Mouse (Mus musculus) CD8-positive naive resting alpha-beta T cell, adult 57 days (primary cell): ENCODE measurements around the gene Lrfn3. TPM values are rescaled to one million over a fixed set of nuclear protein-coding genes. Genes with fewer than 3 reads are reported as not detected.

ENCODE experiments used
- total RNA-seq: library from RNA; stranded (reverse); gene quantifications from one replicate; pipeline ENCODE4 v1.2.4, GENCODE M21; 2023

The Lrfn3 gene
- total RNA-seq: not detected

GRCm38 (mm10) chr7:30362652-30363343, at the start of gene Lrfn3:
TSS of gene Lrfn3 (minus strand) at chr7:30362772.

GRCm38 (mm10) chr7:30323795-30324194, 38.8 kb downstream of the Lrfn3 start, which contains the start of gene Sdhaf1:
TSS of gene Sdhaf1 (minus strand) at chr7:30323895.

GRCm38 (mm10) chr7:30321539-30322284, 40.9 kb downstream of the Lrfn3 start, which contains the start of gene E130208F15Rik:
TSS of gene E130208F15Rik (plus strand) at chr7:30321740.

GRCm38 (mm10) chr7:30314721-30315155, 47.8 kb downstream of the Lrfn3 start, which contains the start of gene Syne4:
TSS of gene Syne4 (plus strand) at chr7:30314807.

GRCm38 (mm10) chr7:30308076-30309005, 54.2 kb downstream of the Lrfn3 start, which contains the start of gene Alkbh6:
TSS of gene Alkbh6 (plus strand) at chr7:30308717.

Other genes starting within 250 kb of the Lrfn3 start
- 14.2 TPM for gene Zfp382, start 240.8 kb downstream of the Lrfn3 start, total RNA-seq
- gene Zfp146, start 193.0 kb downstream of the Lrfn3 start, total RNA-seq: 41.8 TPM
- gene Cox7a1, start 178.6 kb downstream of the Lrfn3 start, total RNA-seq: not detected
- 114 TPM for gene Capns1, start 164.0 kb downstream of the Lrfn3 start, total RNA-seq
- gene Polr2i, start 130.8 kb downstream of the Lrfn3 start, total RNA-seq: 27.1 TPM
- gene Tbcb, start 130.5 kb downstream of the Lrfn3 start, total RNA-seq: 22.8 TPM
- not detected for gene Ovol3, start 127.0 kb downstream of the Lrfn3 start, total RNA-seq
- 1.4 TPM for gene Thap8, start 82.7 kb downstream of the Lrfn3 start, total RNA-seq
- gene Wdr62, start 82.4 kb downstream of the Lrfn3 start, total RNA-seq: 5.0 TPM
- not detected for gene Clip3, start 71.0 kb downstream of the Lrfn3 start, total RNA-seq
- 39.5 TPM for gene Alkbh6, start 54.1 kb downstream of the Lrfn3 start, total RNA-seq
- gene Syne4, start 48.0 kb downstream of the Lrfn3 start, total RNA-seq: 4.1 TPM
- gene E130208F15Rik, start 41.0 kb downstream of the Lrfn3 start, total RNA-seq: 2.1 TPM
- 6.2 TPM for gene Sdhaf1, start 38.9 kb downstream of the Lrfn3 start, total RNA-seq
- gene Tyrobp, start 51.0 kb upstream of the Lrfn3 start, total RNA-seq: 21.2 TPM
- 181 TPM for gene Hcst, start 57.1 kb upstream of the Lrfn3 start, total RNA-seq
- gene Nfkbid, start 59.0 kb upstream of the Lrfn3 start, total RNA-seq: 60.6 TPM
- gene Aplp1, start 82.8 kb upstream of the Lrfn3 start, total RNA-seq: 0.37 TPM
- gene Kirrel2, start 94.9 kb upstream of the Lrfn3 start, total RNA-seq: not detected
- not detected for gene Nphs1, start 95.5 kb upstream of the Lrfn3 start, total RNA-seq
- gene Prodh2, start 130.8 kb upstream of the Lrfn3 start, total RNA-seq: not detected
- 7.0 TPM for gene Arhgap33, start 172.3 kb upstream of the Lrfn3 start, total RNA-seq
- gene Hspb6, start 189.4 kb upstream of the Lrfn3 start, total RNA-seq: 4.1 TPM
- 11.5 TPM for gene Proser3, start 189.5 kb upstream of the Lrfn3 start, total RNA-seq
- gene Lin37, start 197.1 kb upstream of the Lrfn3 start, total RNA-seq: 39.9 TPM
- gene U2af1l4, start 200.5 kb upstream of the Lrfn3 start, total RNA-seq: 77.5 TPM
- 30.1 TPM for gene Gm49396, start 200.6 kb upstream of the Lrfn3 start, total RNA-seq
- 104 TPM for gene Psenen, start 200.9 kb upstream of the Lrfn3 start, total RNA-seq
- 48.2 TPM for gene Igflr1, start 202.7 kb upstream of the Lrfn3 start, total RNA-seq
- 106 TPM for gene Kmt2b, start 226.0 kb upstream of the Lrfn3 start, total RNA-seq
- not detected for gene Zbtb32, start 236.1 kb upstream of the Lrfn3 start, total RNA-seq